28 mouse cellular contexts compared by ENCODE assay signal in the genomic region with DNA sequence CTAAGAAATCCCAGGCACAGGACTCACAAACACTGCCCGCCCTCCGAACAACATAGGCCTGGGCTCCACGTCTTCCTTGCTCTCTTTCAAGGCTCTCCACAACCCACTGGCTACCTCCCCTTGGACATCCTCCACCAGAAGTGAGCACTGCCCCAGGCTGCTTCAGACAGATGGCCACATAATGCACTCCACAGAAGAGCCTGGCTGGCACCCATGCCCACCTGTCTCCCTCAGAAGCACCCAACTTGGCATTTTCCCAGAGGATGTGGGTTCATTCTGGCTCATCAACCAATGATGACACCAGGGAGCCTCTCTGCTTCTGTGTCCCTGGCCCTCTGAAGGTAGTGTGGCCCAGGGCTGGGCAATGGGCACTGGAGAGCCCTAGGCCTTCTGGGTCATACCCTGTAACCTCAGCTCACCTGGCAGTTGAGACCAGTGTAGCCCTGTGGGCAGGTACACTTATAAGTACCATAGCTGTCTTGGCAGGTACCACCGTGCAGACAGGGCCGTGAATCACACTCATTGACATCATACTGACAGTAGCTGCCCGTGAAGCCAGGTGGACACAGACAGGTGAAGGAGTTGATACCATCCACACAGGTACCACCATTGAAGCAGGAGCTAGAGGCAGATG. TPM values are rescaled to one million over a fixed set of nuclear protein-coding genes. Genes with fewer than 3 reads are reported as not detected.
DNase-seq lines count a peak whose midpoint lies in the region; ATAC-seq and TF ChIP-seq lines count a peak whose summit lies in the region.
"Had no signal": no experiment of that assay in that cellular context is flagged by ENCODE, and none has a peak within 500 bp of the region (broad histone marks: within the 10 kb centered on the region; RNA-seq: fewer than 3 reads in every experiment).

No protein-coding gene starts in this region.

- H3K36me3 ChIP-seq in forebrain, embryonic 16.5 days (ENCODE audit: control insufficient read depth, insufficient read depth) = peaks cover 3% of the 10 kb centered on the region; the same call in 1 of the 2 replicates
- H3K36me3 ChIP-seq in forebrain, embryonic 13.5 days (ENCODE audit: poor library complexity, severe bottlenecking) = peaks cover 100% of the 10 kb centered on the region
- H3K36me3 ChIP-seq in liver, postnatal 0 days (replicated peaks; ENCODE audit: insufficient read depth, low read length) = peaks cover 77% of the 10 kb centered on the region
- peaks cover 84% of the 10 kb centered on the region for H3K36me3 ChIP-seq in liver, embryonic 12.5 days

- DNase-seq in liver, postnatal 0 days = no peak
- peak; percentile 62 for DNase-seq in brain, embryonic 14.5 days (ENCODE audit: low read depth)
- no peak for DNase-seq in right cerebral cortex, postnatal 36 days (ENCODE audit: low spot score in 2 of 2)
- DNase-seq: adrenal gland, adult 2 months; adrenal gland, postnatal 36 days; cerebellum, adult 8-10 months; embryo, embryonic 11 days; heart, postnatal 14 days; kidney, adult 8-10 months; kidney, postnatal 4 days; lung, embryonic 14.5 days; thymus, postnatal 4 days had no signal

- H3K27me3 ChIP-seq in forebrain, embryonic 16.5 days (replicated peaks; ENCODE audit: control insufficient read depth, insufficient read depth, low read length) = no peaks in the 10 kb centered on the region
- H3K27me3 ChIP-seq in forebrain, embryonic 13.5 days = no peaks in the 10 kb centered on the region
- no peaks in the 10 kb centered on the region for H3K27me3 ChIP-seq in liver, postnatal 0 days (ENCODE audit: insufficient read depth, low read length)
- no peaks in the 10 kb centered on the region for H3K27me3 ChIP-seq in liver, embryonic 12.5 days (replicated peaks)
- H3K27me3 ChIP-seq: embryonic facial prominence, embryonic 12.5 days; hindbrain, embryonic 12.5 days; limb, embryonic 15.5 days; neural tube, embryonic 12.5 days had no signal

- no peak for TF ChIP-seq EP300 in liver, postnatal 0 days (IDR thresholded peaks at IDR 0.05; ENCODE audit: low read depth)

- H3K27ac ChIP-seq in forebrain, embryonic 16.5 days (ENCODE audit: low read length) = no peak overlapping the region
- no peak overlapping the region for H3K27ac ChIP-seq in forebrain, embryonic 13.5 days
- H3K27ac ChIP-seq in liver, postnatal 0 days (ENCODE audit: low read depth) = peak overlapping the region; percentile 52; the same call in 1 of the 2 replicates
- no peak overlapping the region for H3K27ac ChIP-seq in liver, embryonic 12.5 days
- H3K27ac ChIP-seq in bone marrow macrophage, adult 2 months (ENCODE audit: insufficient read depth, low read depth, low read length) = peak overlapping the region; percentile 88
- H3K27ac ChIP-seq: embryonic facial prominence, embryonic 12.5 days; hindbrain, embryonic 12.5 days; kidney, postnatal 0 days; limb, embryonic 15.5 days; liver, embryonic 14.5 days; midbrain, embryonic 10.5 days; neural tube, embryonic 12.5 days had no signal

- H3K4me2 ChIP-seq in forebrain, embryonic 16.5 days (ENCODE audit: low read length) = no peak overlapping the region
- no peak overlapping the region for H3K4me2 ChIP-seq in forebrain, embryonic 13.5 days
- no peak overlapping the region for H3K4me2 ChIP-seq in liver, postnatal 0 days (ENCODE audit: low read depth, low read length)
- no peak overlapping the region for H3K4me2 ChIP-seq in liver, embryonic 12.5 days
- H3K4me2 ChIP-seq: embryonic facial prominence, embryonic 12.5 days; hindbrain, embryonic 12.5 days; limb, embryonic 15.5 days; lung, embryonic 14.5 days; neural tube, embryonic 12.5 days had no signal

- H3K4me3 ChIP-seq in forebrain, embryonic 16.5 days (replicated peaks; ENCODE audit: low read length) = no peak overlapping the region
- no peak overlapping the region for H3K4me3 ChIP-seq in forebrain, embryonic 13.5 days
- no peak overlapping the region for H3K4me3 ChIP-seq in liver, postnatal 0 days (ENCODE audit: low read depth, low read length)
- no peak overlapping the region for H3K4me3 ChIP-seq in liver, embryonic 12.5 days
- no peak overlapping the region for H3K4me3 ChIP-seq in bone marrow macrophage, adult 2 months (ENCODE audit: insufficient read depth, low read length)
- H3K4me3 ChIP-seq: embryonic facial prominence, embryonic 12.5 days; hindbrain, embryonic 12.5 days; limb, embryonic 10.5 days; limb, embryonic 15.5 days; midbrain, embryonic 10.5 days; myocyte; neural tube, embryonic 12.5 days had no signal

- no peak overlapping the region for H3K9ac ChIP-seq in forebrain, embryonic 16.5 days (replicated peaks; ENCODE audit: low read depth, low read length)
- H3K9ac ChIP-seq in forebrain, embryonic 13.5 days = no peak overlapping the region
- H3K9ac ChIP-seq in liver, postnatal 0 days (replicated peaks) = no peak overlapping the region
- H3K9ac ChIP-seq in liver, embryonic 12.5 days = no peak overlapping the region
- H3K9ac ChIP-seq: embryonic facial prominence, embryonic 12.5 days; hindbrain, embryonic 12.5 days; limb, embryonic 15.5 days; liver, embryonic 14.5 days; lung, embryonic 14.5 days; neural tube, embryonic 12.5 days had no signal

- ATAC-seq in forebrain, embryonic 16.5 days = peak; percentile 18; the same call in 1 of the 2 replicates
- no peak for ATAC-seq in forebrain, embryonic 13.5 days
- no peak for ATAC-seq in liver, postnatal 0 days
- ATAC-seq in liver, embryonic 12.5 days = no peak
- ATAC-seq: activated CD4-positive, CD25-positive, alpha-beta regulatory T cell, adult 4 months; intestine, embryonic 16.5 days; midbrain, embryonic 16.5 days had no signal

- peaks cover 14% of the 10 kb centered on the region for H3K4me1 ChIP-seq in forebrain, embryonic 16.5 days (replicated peaks; ENCODE audit: control insufficient read depth, insufficient read depth, low read length)
- peaks cover 28% of the 10 kb centered on the region for H3K4me1 ChIP-seq in forebrain, embryonic 13.5 days
- peaks cover 6% of the 10 kb centered on the region; the same call in 1 of the 2 replicates for H3K4me1 ChIP-seq in liver, postnatal 0 days (ENCODE audit: insufficient read depth)
- H3K4me1 ChIP-seq in liver, embryonic 12.5 days = peaks cover 10% of the 10 kb centered on the region
- H3K4me1 ChIP-seq in bone marrow macrophage, adult 2 months (ENCODE audit: control insufficient read depth, insufficient read depth, low read length) = peaks cover 50% of the 10 kb centered on the region
- H3K4me1 ChIP-seq: limb, embryonic 15.5 days had no signal

- TF ChIP-seq CTCF in liver, postnatal 0 days (IDR thresholded peaks at IDR 0.05; ENCODE audit: low read depth) = no peak
- no peak for TF ChIP-seq CTCF in bone marrow macrophage, adult 2 months (IDR thresholded peaks at IDR 0.05; ENCODE audit: low read depth, low read length)
- no peak for TF ChIP-seq CTCF in brain, embryonic 14.5 days (IDR thresholded peaks at IDR 0.05; ENCODE audit: borderline replicate concordance, extremely low read depth, insufficient read depth, insufficient read length)

- H3K9me3 ChIP-seq in forebrain, embryonic 16.5 days (ENCODE audit: control insufficient read depth, low read length) = no peaks in the 10 kb centered on the region
- H3K9me3 ChIP-seq in forebrain, embryonic 13.5 days (replicated peaks) = no peaks in the 10 kb centered on the region
- H3K9me3 ChIP-seq in liver, postnatal 0 days (ENCODE audit: low read length) = no peaks in the 10 kb centered on the region
- no peaks in the 10 kb centered on the region for H3K9me3 ChIP-seq in liver, embryonic 12.5 days (replicated peaks)
- H3K9me3 ChIP-seq: embryonic facial prominence, embryonic 12.5 days; hindbrain, embryonic 12.5 days; limb, embryonic 10.5 days; limb, embryonic 15.5 days; midbrain, embryonic 10.5 days; neural tube, embryonic 12.5 days had no signal

- WGBS in forebrain, embryonic 16.5 days = 73% methylated on average over 6 of the region's 6 CpGs
- WGBS in forebrain, embryonic 13.5 days = 90% methylated on average over 6 of the region's 6 CpGs
- 78% methylated on average over 6 of the region's 6 CpGs for WGBS in liver, postnatal 0 days (ENCODE audit: insufficient replicate concordance)
- 72% methylated on average over 6 of the region's 6 CpGs for WGBS in liver, embryonic 12.5 days (ENCODE audit: insufficient replicate concordance)

- no peak for TF ChIP-seq POLR2A in bone marrow macrophage, adult 2 months (IDR thresholded peaks at IDR 0.05; ENCODE audit: borderline replicate concordance, low read depth, low read length)
- no peak for TF ChIP-seq POLR2A in brain, embryonic 14.5 days (IDR thresholded peaks at IDR 0.05; ENCODE audit: borderline replicate concordance, extremely low read depth, insufficient read depth, insufficient read length, poor library complexity, severe bottlenecking)

RNA-seq across cellular contexts. Expression of a gene that starts 26.8 kb away (rescaled TPM):
- 21.5 and 23.1 TPM in 2 replicates for polyA plus RNA-seq in forebrain, embryonic 16.5 days (2015; fragmentation: Nextera tagmentation; extraction: Ambion mirVana)
- polyA plus RNA-seq in forebrain, embryonic 13.5 days (2015; fragmentation: Nextera tagmentation; extraction: Ambion mirVana) = 16.9 and 22.5 TPM in 2 replicates
- polyA plus RNA-seq in liver, postnatal 0 days (2015; fragmentation: Nextera tagmentation; extraction: Ambion mirVana) = 7.8 and 8.0 TPM in 2 replicates
- 13.0 and 14.4 TPM in 2 replicates for polyA plus RNA-seq in liver, embryonic 12.5 days (2016; fragmentation: Nextera tagmentation; extraction: Ambion mirVana)
- 26.4 and 41.7 TPM in 2 replicates for polyA plus RNA-seq in bone marrow macrophage, adult 2 months (2012; ENCODE audit: insufficient read depth, insufficient read length, missing spikeins)
- 50.0 and 60.0 TPM in 2 replicates for polyA plus RNA-seq in brain, embryonic 14.5 days (2012; rRNA removed)

RNA-seq across cellular contexts. Expression of a gene that starts 44.7 kb away (rescaled TPM):
- polyA plus RNA-seq in forebrain, embryonic 16.5 days (2015; fragmentation: Nextera tagmentation; extraction: Ambion mirVana) = 20.2 and 23.6 TPM in 2 replicates
- 28.1 and 32.8 TPM in 2 replicates for polyA plus RNA-seq in forebrain, embryonic 13.5 days (2015; fragmentation: Nextera tagmentation; extraction: Ambion mirVana)
- 2.0 and 2.1 TPM in 2 replicates for polyA plus RNA-seq in liver, postnatal 0 days (2015; fragmentation: Nextera tagmentation; extraction: Ambion mirVana)
- polyA plus RNA-seq in liver, embryonic 12.5 days (2016; fragmentation: Nextera tagmentation; extraction: Ambion mirVana) = 4.1 and 4.4 TPM in 2 replicates
- 27.6 and 36.4 TPM in 2 replicates for polyA plus RNA-seq in bone marrow macrophage, adult 2 months (2012; ENCODE audit: insufficient read depth, insufficient read length, missing spikeins)
- 30.5 and 42.4 TPM in 2 replicates for polyA plus RNA-seq in brain, embryonic 14.5 days (2012; rRNA removed)

Comparison
In these comparisons a context has a peak if more than half of its experiments do, and no peak if none do; other contexts are left out.
1. H3K27ac ChIP-seq: peak in liver, postnatal 0 days (single experiment) and bone marrow macrophage, adult 2 months (single experiment); none in forebrain, embryonic 16.5 days (single experiment), forebrain, embryonic 13.5 days (single experiment) and liver, embryonic 12.5 days (single experiment).